Mouse (Mus musculus) T-cell, adult 2 months (primary cell): ENCODE measurements around the gene Dclk1.

Experiments used
- DNase-seq: peaks from one replicate; pipeline ENCODE4 v3.0.0; 2022; ENCODE audit warnings: low spot score

Dclk1 gene

DNA sequence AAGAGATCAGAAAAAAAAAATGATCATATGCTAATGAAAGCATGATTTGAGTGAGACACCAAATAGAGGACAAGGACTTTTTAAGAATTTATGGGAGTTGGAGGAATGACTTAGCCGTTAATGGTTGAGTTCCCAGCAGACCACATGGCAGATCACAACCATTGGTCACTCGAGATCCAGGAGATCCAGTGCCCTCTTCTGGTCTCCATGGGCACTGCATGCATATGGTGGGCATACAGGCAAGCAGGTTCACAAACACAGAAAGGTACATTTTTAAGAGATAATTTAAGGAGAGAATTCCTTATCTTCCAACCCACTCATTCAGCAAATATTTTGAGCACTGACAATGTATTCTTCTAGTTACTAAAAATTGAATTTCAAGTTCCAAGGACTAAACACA lies 207.0 kb downstream of the Dclk1 start:
- DNase-seq: no peak

DNA sequence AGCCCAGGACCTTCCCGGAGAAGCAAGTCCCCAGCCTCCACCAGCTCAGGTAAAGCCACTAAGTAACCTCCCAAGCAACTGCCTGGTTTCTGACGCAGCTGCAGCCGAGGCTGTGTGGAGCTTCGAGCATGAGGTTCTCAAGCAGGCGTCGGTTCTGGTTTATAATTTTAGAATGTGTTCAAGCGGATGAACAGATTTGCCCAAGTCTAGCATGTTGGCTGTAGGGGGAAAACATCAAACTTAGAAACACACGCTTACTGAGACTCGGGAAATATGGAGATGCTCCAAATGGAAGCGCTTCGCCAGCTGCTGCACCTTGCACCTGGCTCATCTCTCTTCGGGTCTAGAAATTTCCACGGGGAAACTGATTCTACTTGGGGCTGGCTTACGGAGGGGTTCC lies 208.9 kb downstream of the Dclk1 start:
- DNase-seq: no peak

- no peak for DNase-seq
These were observed 209.7 kb downstream of the Dclk1 start for GRCm38 (mm10) chr3:55451877-55452276.

DNA sequence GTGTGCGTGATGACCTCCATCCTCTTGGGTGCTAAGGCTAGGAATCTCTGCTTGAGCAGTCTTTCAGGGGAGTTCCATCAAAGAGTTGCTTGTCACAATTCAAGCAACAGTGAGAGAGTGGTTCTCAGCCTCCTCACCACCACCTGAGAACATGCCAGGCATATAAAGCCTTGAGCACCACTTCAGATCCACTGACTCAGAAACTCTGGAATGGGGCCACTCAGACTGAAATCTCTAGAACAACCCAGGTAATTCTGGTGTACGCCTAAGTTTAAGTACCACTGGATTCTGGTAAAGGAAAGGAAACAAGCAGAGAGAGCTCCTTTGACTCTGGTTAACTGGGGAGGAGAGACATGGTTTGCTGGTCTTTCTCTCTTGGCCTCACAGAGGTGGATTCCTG lies 210.3 kb downstream of the Dclk1 start:
- no peak for DNase-seq

DNA sequence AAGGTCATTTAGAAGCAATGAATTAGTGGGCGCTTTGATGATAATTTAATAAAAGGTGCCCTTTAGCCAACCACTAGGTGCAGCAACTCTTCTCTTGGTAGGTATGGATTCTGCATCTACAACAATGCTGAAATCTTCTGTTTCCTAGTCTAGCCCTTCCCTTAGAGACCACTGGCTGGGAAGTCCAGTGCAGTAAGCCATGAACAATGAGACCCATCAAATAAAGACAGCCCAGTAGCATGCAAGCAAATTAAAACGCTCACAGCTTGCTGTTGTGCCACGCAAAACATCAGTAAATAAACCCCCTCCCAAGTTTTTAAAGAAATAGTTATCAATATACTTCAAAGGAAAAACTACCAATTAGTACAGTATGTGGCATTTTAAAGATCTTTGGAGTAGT lies 218.9 kb downstream of the Dclk1 start:
- DNase-seq: no peak

DNA sequence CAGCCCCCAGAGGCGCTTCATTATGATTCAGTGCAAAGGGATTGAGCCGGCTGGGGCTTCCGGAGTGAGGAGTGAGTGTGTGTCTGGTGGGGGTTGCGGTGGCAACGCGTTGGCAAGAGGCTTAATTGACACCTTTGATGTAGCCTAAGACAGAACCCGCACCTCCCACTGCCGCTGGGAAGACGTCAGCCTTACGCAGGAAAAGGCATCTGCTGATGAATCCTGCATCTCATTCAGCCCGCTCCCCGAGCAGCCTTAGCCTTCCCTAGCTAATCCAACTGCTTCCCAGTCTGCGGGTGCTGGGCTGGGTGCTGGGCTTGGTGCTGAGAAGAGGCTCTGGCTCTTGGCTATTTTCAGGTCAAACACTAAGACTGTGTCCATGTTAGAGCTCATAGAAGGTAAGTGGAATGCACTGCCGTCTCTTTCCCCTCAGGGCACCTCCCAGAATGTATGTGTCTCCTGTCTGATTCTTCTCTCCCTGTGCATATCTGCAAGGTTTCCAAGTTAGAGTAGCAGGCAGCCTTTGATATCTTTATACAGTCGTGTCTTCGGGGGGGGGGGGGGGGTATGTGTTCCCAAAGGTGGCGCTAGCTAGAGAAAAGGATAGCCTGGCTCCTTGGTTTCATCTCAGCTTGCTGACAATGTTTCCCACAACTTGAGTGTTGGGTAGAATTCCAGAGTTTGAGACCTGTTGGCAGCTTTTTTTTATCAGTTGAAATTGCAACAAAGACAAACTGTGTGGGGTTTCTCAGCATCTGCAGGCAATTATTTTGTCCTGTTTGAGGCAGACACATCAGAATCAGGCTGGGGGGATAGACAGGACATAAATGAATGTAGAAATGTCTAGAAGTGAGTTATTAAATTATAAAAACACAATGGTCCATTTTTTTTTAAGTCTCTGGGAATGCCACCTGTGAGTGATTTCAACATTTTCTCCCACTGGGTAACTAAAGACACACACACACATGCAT lies 219.8 kb downstream of the Dclk1 start:
- peak; percentile 39 for DNase-seq

DNA sequence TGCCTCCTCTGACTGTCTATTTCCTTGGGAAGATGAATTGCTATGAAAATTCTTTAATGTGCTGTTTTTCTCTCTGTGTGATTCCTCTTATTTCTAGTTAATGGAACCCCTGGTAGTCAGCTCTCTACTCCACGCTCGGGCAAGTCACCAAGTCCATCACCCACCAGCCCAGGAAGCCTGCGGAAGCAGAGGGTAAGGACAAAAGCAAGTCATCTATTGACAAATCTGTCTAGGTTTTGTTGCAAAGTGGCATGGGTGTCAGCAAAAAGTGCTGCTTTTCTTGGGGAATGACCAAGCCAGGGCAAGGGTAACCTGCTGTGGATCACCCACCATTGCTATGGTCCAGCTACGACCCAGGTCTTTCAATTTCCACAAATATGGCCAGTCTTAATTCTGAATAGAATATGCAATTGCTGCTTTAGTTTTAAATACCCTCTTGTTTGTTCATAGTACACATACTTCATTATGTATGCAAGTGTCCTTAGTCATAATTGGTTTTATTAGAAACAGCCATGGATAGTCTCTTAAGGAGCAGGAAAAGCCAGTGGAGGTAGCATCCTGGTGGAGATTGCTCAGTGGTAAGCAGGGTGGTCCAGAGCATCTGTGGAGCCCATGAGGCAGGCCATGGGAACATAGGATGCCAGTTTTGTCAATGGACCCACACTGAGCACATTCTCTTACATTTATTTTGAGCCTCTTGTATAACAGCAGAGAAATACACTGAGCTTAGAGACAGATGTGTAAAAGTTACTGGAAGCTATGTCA lies 220.9 kb downstream of the Dclk1 start:
- no peak for DNase-seq

GRCm38 (mm10) chr3:55464226-55464625 lies 222.1 kb downstream of the Dclk1 start:
- no peak for DNase-seq

- DNase-seq: no peak
These were observed 223.6 kb downstream of the Dclk1 start for GRCm38 (mm10) chr3:55465785-55466184.

- no peak for DNase-seq
These were observed 224.2 kb downstream of the Dclk1 start for GRCm38 (mm10) chr3:55466348-55466747.

DNA sequence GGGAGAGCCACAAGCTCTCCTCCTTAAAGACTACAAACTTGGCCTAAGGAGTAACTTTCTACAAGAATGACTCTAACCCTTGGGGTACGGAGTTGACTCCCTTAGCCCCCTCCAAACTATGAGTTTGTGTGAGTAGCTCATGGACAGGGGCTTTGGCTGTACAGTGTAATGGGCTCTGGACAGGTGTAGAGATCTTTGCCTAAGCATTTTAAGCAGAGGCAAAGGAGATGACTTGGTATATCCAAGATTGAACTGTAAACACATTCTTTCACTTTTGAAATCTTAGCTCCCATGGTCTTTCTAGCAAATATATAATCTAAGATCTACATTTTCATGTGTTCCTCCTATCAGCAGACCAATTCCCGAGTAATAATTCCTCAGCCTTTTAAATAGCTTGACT lies 229.9 kb downstream of the Dclk1 start, which contains the start of gene Gm21954:
Gene Gm21954, minus strand, starts transcription at position 101 of the 400 bp plus-strand sequence.
- no peak for DNase-seq

DNA sequence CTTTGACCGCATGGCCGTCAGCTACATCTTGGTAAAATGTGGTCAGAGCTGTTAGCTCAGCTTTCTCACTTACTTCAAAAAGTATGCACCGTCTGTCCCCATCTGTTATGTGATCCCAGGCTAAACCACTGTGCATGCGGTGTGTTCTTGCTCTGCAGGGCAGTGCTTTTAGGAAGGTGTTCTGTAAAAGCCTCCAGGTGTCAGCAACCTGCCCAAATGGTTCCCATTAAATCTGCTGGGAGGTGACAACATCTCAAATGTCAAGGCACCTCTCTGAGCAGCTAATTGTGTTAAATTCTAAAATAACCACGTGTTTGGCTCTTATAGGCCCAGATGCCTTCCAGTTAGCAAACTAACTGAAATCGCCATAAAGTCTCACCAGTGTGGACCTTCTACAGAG lies 231.0 kb downstream of the Dclk1 start:
- DNase-seq: no peak

DNA sequence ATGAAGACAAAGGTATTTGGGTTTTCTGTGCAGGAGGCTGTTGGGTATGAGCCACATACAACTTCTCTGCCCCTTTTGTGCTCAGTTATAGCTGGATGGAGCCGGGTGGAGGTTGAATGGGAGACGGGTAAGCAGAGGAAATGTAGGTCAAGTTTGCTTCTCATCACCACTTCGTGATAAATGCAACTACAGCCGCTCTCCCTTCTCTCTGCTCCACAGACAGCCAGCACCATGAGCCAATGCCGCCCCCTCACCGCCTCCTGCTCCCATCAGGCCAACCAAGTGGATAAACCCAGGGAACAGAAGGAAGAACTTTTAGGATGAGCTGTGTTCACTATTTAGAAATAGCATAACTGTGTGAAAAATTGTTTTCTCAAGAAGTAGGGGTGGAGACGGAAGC lies 234.5 kb downstream of the Dclk1 start:
- no peak for DNase-seq

DNA sequence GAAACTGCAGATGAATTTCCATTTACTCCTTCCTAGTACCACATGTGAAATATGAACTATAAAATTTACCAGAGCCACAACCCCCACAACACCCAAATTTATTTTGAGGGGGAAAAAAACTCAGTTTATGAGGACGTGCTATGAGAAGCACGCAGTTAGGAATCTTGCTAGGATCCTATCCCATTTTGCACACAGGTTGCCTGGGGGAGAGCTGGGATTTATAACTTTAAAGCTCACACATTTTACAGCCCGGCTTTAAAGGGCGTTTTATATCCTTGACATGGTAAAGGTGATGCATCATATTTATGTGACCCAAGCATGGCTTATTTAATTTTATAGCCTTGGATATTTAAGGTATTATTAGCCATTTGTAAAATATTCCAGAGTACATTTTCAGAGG lies 237.1 kb downstream of the Dclk1 start:
- no peak for DNase-seq

GRCm38 (mm10) chr3:55481140-55481539 lies 239.0 kb downstream of the Dclk1 start:
- no peak for DNase-seq

DNA sequence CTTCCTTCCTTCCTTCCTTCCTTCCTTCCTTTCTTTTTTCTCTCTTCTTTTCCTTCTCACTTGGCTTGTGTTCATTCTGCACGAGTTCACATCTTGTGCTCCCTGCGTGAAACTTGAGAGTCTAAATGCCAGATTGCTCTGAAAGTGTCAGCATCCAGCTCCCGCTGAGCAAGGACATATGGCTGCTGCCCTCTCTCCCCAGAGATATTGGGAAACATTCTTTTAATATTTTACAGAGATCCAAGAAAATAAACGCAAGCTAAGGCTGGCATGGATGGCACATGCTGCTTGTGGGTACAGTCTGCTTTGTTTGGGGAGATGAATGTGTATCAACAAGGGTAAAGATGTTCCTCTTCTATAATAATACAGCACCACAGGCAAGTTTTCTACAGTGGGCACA lies 241.2 kb downstream of the Dclk1 start:
- no peak for DNase-seq

DNA sequence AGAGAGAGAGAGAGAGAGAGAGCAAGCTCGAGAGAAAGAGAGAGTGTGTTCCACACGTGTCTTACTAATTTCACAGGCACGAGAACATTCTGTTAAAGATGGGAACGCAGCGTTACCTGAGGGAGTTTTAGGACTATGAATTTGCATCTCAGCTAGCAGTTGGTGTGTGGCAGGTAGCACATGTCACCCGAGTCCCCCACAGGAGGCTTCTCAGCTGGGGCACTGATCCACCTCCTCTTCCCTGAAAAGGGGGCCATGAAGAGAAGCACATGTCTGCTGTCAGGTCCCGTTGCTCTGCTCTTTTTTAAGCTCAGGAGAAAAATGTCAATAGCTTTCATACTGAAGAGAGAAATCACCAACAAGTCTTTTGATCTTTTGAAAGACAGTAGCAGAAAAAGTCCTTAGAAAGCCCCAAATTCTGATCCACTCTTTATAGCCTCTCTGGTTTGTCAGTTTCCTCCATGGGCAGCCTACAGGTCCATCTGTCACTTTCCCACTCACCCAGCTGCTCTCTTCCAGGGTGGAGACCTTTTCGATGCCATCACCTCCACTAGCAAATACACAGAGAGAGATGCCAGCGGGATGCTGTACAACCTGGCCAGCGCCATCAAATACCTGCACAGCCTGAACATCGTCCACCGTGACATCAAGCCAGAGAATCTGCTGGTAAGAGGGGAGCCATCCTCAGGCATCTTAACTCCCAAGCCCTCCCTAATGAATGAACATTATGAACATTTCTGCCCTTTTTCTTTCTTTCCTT lies 247.2 kb downstream of the Dclk1 start:
- DNase-seq: no peak

- no peak for DNase-seq
These were observed 249.9 kb downstream of the Dclk1 start for GRCm38 (mm10) chr3:55492021-55492420.

DNA sequence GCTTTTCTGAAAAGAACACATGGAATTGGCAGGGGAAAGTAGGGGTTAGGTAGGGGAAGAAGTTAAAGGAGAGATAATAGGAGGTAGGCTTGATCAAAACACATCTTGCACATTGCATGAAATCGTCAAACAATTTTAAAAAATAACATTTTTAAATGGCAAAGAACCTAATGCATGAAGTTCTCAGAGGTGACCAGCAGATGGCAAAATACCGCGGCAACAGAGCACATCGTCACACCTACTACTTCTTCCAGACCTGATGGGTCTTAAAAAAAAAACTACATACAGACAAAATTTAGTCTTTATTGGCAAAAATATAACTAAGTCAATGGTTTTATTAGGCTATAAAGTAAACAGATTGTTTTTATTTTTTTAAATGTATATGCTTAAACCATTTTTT lies 252.2 kb downstream of the Dclk1 start:
- DNase-seq: no peak

GRCm38 (mm10) chr3:55495231-55495630 lies 253.1 kb downstream of the Dclk1 start:
- no peak for DNase-seq

DNA sequence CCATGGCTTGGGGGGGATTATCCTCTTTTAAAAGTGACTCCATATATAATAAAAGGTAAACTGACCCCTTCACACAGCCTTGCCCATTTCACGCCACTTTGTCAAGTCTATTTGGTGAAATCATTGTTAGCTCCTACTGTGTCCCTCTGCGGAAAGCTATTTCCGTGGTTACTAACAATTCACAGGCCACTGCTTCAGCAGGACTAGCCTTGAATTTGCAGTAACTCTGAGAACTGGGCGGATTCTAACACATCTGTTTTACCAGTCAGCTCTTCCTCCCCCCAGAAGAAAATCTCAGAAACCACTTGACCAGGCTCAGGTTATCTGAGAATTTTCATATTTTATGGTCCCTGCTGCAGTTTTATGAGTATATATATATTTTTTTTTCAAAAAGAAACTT lies 253.7 kb downstream of the Dclk1 start:
- no peak for DNase-seq

DNA sequence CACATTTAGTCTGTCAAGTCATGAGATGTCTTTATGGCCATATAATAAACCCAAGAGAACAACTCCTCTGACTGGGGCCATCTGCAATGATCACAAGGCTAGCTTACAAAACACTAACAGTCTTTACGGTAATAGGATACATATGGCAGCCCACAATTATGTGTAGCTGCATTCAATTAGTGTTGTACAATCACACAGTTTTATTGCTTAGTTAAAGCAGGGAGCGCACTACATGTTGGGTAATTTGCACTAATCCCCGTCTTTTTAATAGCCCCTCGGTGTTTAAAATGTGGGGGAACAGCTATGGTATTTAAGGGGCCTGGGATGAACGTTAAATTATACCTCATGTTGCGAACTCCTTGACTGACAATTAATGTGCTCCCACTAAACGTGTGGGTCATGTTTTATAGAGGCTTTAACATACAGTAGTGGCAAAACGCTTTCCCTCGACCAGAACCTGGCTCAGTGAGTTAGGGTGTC lies 254.3 kb downstream of the Dclk1 start:
- no peak for DNase-seq
